Mouse (Mus musculus) common myeloid progenitor, adult 5-6 weeks (primary cell): ENCODE measurements around the gene Bmp8b. TPM values are rescaled to one million over a fixed set of nuclear protein-coding genes. Genes with fewer than 3 reads are reported as not detected.
"Not testable (repeated sequence)": the region's sequence is repeated elsewhere in the genome, so short reads cannot be mapped to it uniquely, and the experiment has no call there.

ENCODE experiments used
- ATAC-seq: replicated peaks from 2 replicates; pipeline ENCODE4 v1.8.0; 2016; ENCODE audit warnings: low read depth, mild to moderate bottlenecking, moderate TSS enrichment, inconsistent platforms; ENCODE audit not compliant: poor library complexity, severe bottlenecking
- total RNA-seq: library from RNA; stranded (forward); fragments of 200-1000, 187-1606 nt; gene quantifications from 2 replicates; pipeline ENCODE4 v1.2.3, GENCODE M21; 2017

The Bmp8b gene
- total RNA-seq, 1 experiment from 2014 or later: not detected

GRCm38 (mm10) chr4:123108056-123108455 lies 3.1 kb downstream of the Bmp8b start:
- no peak for ATAC-seq

GRCm38 (mm10) chr4:123110751-123111150 lies 5.8 kb downstream of the Bmp8b start:
- no peak for ATAC-seq

GRCm38 (mm10) chr4:123111275-123111983 lies 6.5 kb downstream of the Bmp8b start:
- not testable (repeated sequence) for ATAC-seq

- peak; percentile 70 for ATAC-seq
Observed at GRCm38 (mm10) chr4:123112216-123112764, 7.3 kb downstream of the Bmp8b start.

GRCm38 (mm10) chr4:123114651-123115050 lies 9.7 kb downstream of the Bmp8b start:
- not testable (repeated sequence) for ATAC-seq

- ATAC-seq: no peak
Observed at GRCm38 (mm10) chr4:123116011-123116410, 11.0 kb downstream of the Bmp8b start, which contains the start of gene Oxct2b. Oxct2b (plus strand) TSS chr4:123116266.

GRCm38 (mm10) chr4:123116640-123117039 lies 11.7 kb downstream of the Bmp8b start:
- peak; percentile 43 for ATAC-seq

- ATAC-seq: no peak
Observed at GRCm38 (mm10) chr4:123121286-123121685, 16.3 kb downstream of the Bmp8b start.

- ATAC-seq: no peak
Observed at GRCm38 (mm10) chr4:123126626-123127025, 21.7 kb downstream of the Bmp8b start.

- ATAC-seq: no peak
Observed at GRCm38 (mm10) chr4:123127051-123127450, 22.1 kb downstream of the Bmp8b start.

GRCm38 (mm10) chr4:123137551-123137950 lies 32.6 kb downstream of the Bmp8b start:
- ATAC-seq: no peak

- peak; percentile 97 for ATAC-seq
Observed at GRCm38 (mm10) chr4:123139513-123140154, 34.7 kb downstream of the Bmp8b start, which contains the start of gene Ppie. Ppie (minus strand) TSS chr4:123139951.

- peak; percentile 97 for ATAC-seq
Observed at GRCm38 (mm10) chr4:123147446-123148150, 42.6 kb downstream of the Bmp8b start.

GRCm38 (mm10) chr4:123152003-123152402 lies 47.0 kb downstream of the Bmp8b start:
- no peak for ATAC-seq

GRCm38 (mm10) chr4:123152976-123153375 lies 48.0 kb downstream of the Bmp8b start:
- no peak for ATAC-seq

GRCm38 (mm10) chr4:123155004-123155403 lies 50.0 kb downstream of the Bmp8b start:
- ATAC-seq: peak; percentile 76

GRCm38 (mm10) chr4:123155427-123155826 lies 50.5 kb downstream of the Bmp8b start:
- ATAC-seq: no peak

GRCm38 (mm10) chr4:123155840-123156239 lies 50.9 kb downstream of the Bmp8b start:
- ATAC-seq: peak; percentile 87

- no peak for ATAC-seq
Observed at GRCm38 (mm10) chr4:123160571-123160970, 55.6 kb downstream of the Bmp8b start.

GRCm38 (mm10) chr4:123161251-123161650 lies 56.3 kb downstream of the Bmp8b start:
- ATAC-seq: not testable (repeated sequence)
